Mouse (Mus musculus) cerebellum, adult 2 months (tissue): Measurements from ENCODE around the gene Pzp.

Experiments
- CTCF ChIP-seq: fragments of 200-500 bp; IDR thresholded peaks from 2 replicates; pipeline ENCODE4 v1.5.1; 2011; ENCODE audit warnings: low read depth, mild to moderate bottlenecking, control low read depth, low read length, moderate library complexity, borderline replicate concordance; ENCODE audit not compliant: insufficient read depth
- POLR2A ChIP-seq: fragments of 200-500 bp; IDR thresholded peaks from 2 replicates; pipeline ENCODE4 v1.6.1; 2011; ENCODE audit warnings: low read length, control low read depth, borderline replicate concordance; ENCODE audit not compliant: insufficient read depth

DNA sequence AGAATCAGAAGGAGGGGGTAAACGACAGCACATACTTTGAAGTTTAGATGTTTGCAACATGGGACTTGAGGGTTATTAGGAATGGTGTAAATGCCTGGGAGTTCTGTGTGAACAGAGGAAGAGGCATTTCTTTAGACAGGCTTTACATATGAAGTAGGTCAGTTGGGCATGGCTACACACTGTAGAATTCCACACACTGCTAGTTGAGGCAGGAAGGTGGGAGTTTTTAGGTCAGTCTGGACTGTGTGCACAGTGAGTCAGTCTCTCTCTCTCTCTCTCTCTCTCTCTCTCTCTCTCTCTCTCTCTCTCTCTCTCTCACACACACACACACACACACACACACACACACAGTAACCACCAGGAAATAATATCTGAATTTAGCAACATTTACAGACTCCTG is 31.2 kb downstream of the Pzp start:
- TF ChIP-seq POLR2A, result no peak
- TF ChIP-seq CTCF, result no peak
